Mouse (Mus musculus) lung, postnatal 0 days (tissue): ENCODE data around the gene Snupn.

Experiments
- CTCF ChIP-seq: IDR thresholded peaks from 2 replicates; pipeline ENCODE4 v1.5.1; 2016; ENCODE audit warnings: antibody characterized with exemption, mild to moderate bottlenecking
- EP300 ChIP-seq: IDR thresholded peaks from 2 replicates; pipeline ENCODE4 v1.6.1; 2016; ENCODE audit warnings: antibody characterized with exemption, mild to moderate bottlenecking, control low read depth

DNA sequence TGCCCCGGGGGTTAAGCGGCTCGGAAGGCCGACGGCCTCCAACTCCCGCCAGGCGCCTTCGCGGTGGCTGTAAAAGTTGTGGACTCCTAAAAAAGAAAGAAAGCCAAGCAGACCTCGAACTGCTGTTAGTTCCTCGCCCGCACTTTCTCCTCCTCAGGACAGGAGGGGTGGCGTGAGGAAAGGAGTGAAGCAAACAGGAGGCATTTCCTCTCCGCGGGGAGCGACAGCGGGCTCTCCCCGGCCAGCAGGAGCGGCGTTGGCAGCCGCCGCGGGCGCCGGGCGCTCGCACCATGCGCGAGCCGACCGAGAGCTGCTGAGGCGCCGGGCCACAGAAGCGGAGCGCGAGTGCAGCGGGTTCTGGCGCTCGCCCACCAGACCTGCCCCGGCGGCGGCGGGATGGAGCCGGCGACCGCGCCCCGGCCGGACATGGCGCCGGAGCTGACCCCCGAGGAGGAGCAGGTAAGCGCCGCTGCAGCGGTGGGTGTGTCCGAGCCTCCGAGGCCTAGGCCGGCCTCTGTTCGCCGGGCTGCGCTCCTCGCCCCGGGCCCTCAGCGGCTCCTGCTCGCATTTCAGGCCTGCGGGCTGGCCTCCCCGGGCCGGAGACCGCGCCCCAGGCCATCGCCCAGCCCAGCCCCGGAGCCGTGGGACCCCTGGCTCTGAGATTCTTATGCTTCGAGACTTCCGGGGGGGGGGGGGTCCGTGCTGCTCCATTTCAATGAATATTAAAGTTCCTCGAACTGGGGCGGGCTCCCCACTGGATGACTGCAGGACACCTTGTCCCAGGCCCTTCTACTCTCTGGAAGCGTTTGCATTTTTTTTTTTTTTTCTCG lies 44.7 kb downstream of the Snupn start:
- TF ChIP-seq CTCF (no peak), EP300 (no peak)
